Mouse (Mus musculus): ENCODE results near the gene Gm10490. TPM values are rescaled to one million over a fixed set of nuclear protein-coding genes. Genes with fewer than 3 reads are reported as not detected.
A peak's percentile ranks its signal among the peaks of the same experiment; 100 is the strongest.

Gm10490 gene
- total RNA-seq, 4 experiments from 2014 or later, result 1.4 TPM; not detected in 3

GRCm38 (mm10) chrX:7926266-7926665, 16.9 kb downstream of the Gm10490 start:
- no peak for DNase-seq (ENCODE audit: low spot score in 2 of 2)

GRCm38 (mm10) chrX:7927116-7927515, 17.8 kb downstream of the Gm10490 start:
- DNase-seq (ENCODE audit: low spot score in 2 of 2), result no peak

- no peak for DNase-seq (ENCODE audit: low spot score in 2 of 2)
These were observed 19.0 kb downstream of the Gm10490 start, which contains the start of gene Eras for GRCm38 (mm10) chrX:7928270-7928790. Gene Eras (minus strand): TSS chrX:7928607.

- no peak for DNase-seq (ENCODE audit: low spot score in 2 of 2)
These were observed 27.5 kb downstream of the Gm10490 start for GRCm38 (mm10) chrX:7936874-7937273.

- no peak for DNase-seq (ENCODE audit: low spot score in 2 of 2)
These were observed 28.3 kb downstream of the Gm10490 start for GRCm38 (mm10) chrX:7937667-7938066.

- DNase-seq (ENCODE audit: low spot score in 2 of 2), result no peak
These were observed 36.3 kb downstream of the Gm10490 start for GRCm38 (mm10) chrX:7945618-7946017.

GRCm38 (mm10) chrX:7947108-7947899, 38.0 kb downstream of the Gm10490 start, which contains the start of gene Hdac6:
Gene Hdac6 (minus strand): TSS chrX:7947889.
- DNase-seq (ENCODE audit: low spot score in 2 of 2), result no peak

GRCm38 (mm10) chrX:7947900-7948492, 38.7 kb downstream of the Gm10490 start:
- peak; percentile 76 to 97 for DNase-seq (ENCODE audit: low spot score in 2 of 2)

- no peak for DNase-seq (ENCODE audit: low spot score in 2 of 2)
These were observed 40.7 kb downstream of the Gm10490 start for GRCm38 (mm10) chrX:7950091-7950490.

GRCm38 (mm10) chrX:7958868-7959267, 49.5 kb downstream of the Gm10490 start:
- DNase-seq (ENCODE audit: low spot score in 2 of 2), result no peak

Other genes with a start within 250 kb of the Gm10490 start
- gene Plp2, start 238.2 kb upstream of the Gm10490 start, total RNA-seq (2022), result 10 to 100 TPM in 2 of 4 experiments, 1 to 10 TPM in 2; 6.3 to 11.0 (median 10.2) TPM
- gene Magix, start 228.3 kb upstream of the Gm10490 start, total RNA-seq (2022), result under 1 TPM in 3 of 4 experiments, not detected in 1; 0.26 to 0.46 (median 0.26) TPM
- gene Gpkow, start 212.4 kb upstream of the Gm10490 start, total RNA-seq (2022), result 10 to 100 TPM; 32.9 to 36.4 (median 33.5) TPM
- gene Wdr45, start 195.2 kb upstream of the Gm10490 start, total RNA-seq (2022), result 10 to 100 TPM; 59.1 to 71.0 (median 67.8) TPM
- under 1 TPM in 1 of 4 experiments, not detected in 3; 0.74 TPM for gene Gm45208, start 187.3 kb upstream of the Gm10490 start, total RNA-seq (2022)
- 100 to 1,000 TPM in 3 of 4 experiments, 10 to 100 TPM in 1; 93.3 to 107 (median 103) TPM for gene Praf2, start 181.1 kb upstream of the Gm10490 start, total RNA-seq (2022)
- 10 to 100 TPM; 15.7 to 26.0 (median 17.6) TPM for gene Ccdc120, start 158.6 kb upstream of the Gm10490 start, total RNA-seq (2022)
- 10 to 100 TPM; 34.5 to 36.0 (median 35.1) TPM for gene Tfe3, start 147.0 kb upstream of the Gm10490 start, total RNA-seq (2022)
- 100 to 1,000 TPM; 106 to 111 (median 107) TPM for gene Gripap1, start 119.8 kb upstream of the Gm10490 start, total RNA-seq (2022)
- 10 to 100 TPM in 3 of 4 experiments, 1 to 10 TPM in 1; 7.6 to 10.9 (median 10.4) TPM for gene Kcnd1, start 87.3 kb upstream of the Gm10490 start, total RNA-seq (2022)
- 10 to 100 TPM; 76.2 to 84.7 (median 78.7) TPM for gene Otud5, start 68.2 kb upstream of the Gm10490 start, total RNA-seq (2022)
- gene Pim2, start 31.3 kb upstream of the Gm10490 start, total RNA-seq (2022), result 10 to 100 TPM; 45.5 to 49.9 (median 46.2) TPM
- gene Slc35a2, start 25.5 kb upstream of the Gm10490 start, total RNA-seq (2022), result 10 to 100 TPM; 28.2 to 47.5 (median 42.3) TPM
- 10 to 100 TPM; 79.2 to 89.9 (median 84.2) TPM for gene Pqbp1, start 10.3 kb upstream of the Gm10490 start, total RNA-seq (2022)
- gene Timm17b, start 10.2 kb upstream of the Gm10490 start, total RNA-seq (2022), result 10 to 100 TPM; 22.9 to 33.3 (median 29.3) TPM
- gene Gm10491, start 1.7 kb upstream of the Gm10490 start, total RNA-seq (2022), result not detected
- gene Pcsk1n, start 10.3 kb downstream of the Gm10490 start, total RNA-seq (2022), result 100 to 1,000 TPM; 412 to 461 (median 441) TPM
- gene Eras, start 19.1 kb downstream of the Gm10490 start, total RNA-seq (2022), result not detected
- 10 to 100 TPM; 45.1 to 52.4 (median 46.9) TPM for gene Hdac6, start 38.3 kb downstream of the Gm10490 start, total RNA-seq (2022)
- gene Gata1, start 68.5 kb downstream of the Gm10490 start, total RNA-seq (2022), result not detected
- gene Glod5, start 109.0 kb downstream of the Gm10490 start, total RNA-seq (2022), result 1 to 10 TPM in 2 of 4 experiments, under 1 TPM in 1, not detected in 1; 0.63 to 1.2 (median 1.1) TPM
- 10 to 100 TPM; 24.7 to 27.5 (median 26.6) TPM for gene Suv39h1, start 165.2 kb downstream of the Gm10490 start, total RNA-seq (2022)
- gene Was, start 181.0 kb downstream of the Gm10490 start, total RNA-seq (2022), result 1 to 10 TPM in 3 of 4 experiments, under 1 TPM in 1; 0.82 to 3.6 (median 2.0) TPM
- 100 to 1,000 TPM; 176 to 202 (median 193) TPM for gene Wdr13, start 223.3 kb downstream of the Gm10490 start, total RNA-seq (2022)
- gene Rbm3, start 236.3 kb downstream of the Gm10490 start, total RNA-seq (2022), result 100 to 1,000 TPM; 134 to 198 (median 155) TPM

All from left cerebral cortex, adult 8-10 months (tissue).